Mouse (Mus musculus) embryo, embryonic 9.5 days (tissue): ENCODE results near the gene Gls2.
"Not testable (repeated sequence)": the region's sequence is repeated elsewhere in the genome, so short reads cannot be mapped to it uniquely, and the experiment has no call there.

Experiments used
- DNase-seq: peaks from one replicate; pipeline ENCODE4 v3.0.0-alpha.2; 2017; ENCODE audit errors: extremely low spot score

Gene Gls2

DNA sequence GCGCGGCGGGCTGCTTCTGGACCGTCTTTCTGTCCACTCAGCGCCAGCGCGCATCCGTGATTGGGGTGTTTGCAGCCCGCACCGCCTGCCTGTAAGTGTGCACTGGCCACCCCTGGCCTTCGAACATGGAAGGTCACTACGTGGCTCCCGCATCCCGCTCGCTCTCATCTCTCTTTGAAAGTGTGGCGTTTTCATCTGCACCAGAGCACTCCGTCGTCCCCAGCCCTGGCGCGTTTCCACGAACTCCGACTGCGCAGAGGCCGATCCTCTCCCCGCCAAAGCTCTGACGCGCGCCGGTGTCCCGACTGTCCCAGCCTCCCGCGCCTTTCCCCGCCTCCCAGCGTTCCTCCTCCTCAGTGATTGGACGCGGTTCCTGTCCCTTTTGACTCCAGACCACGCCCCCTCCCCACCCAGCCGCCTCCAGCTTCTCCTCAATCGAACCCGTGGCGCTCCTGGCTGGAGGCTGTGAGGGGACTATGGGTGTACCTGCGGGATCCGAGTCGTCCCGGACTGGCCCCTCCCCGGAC is at the start of gene Gls2:
Gene Gls2, plus strand, starts transcription at position 434 of the 527 bp plus-strand sequence.
- DNase-seq: peak; percentile 99

DNA sequence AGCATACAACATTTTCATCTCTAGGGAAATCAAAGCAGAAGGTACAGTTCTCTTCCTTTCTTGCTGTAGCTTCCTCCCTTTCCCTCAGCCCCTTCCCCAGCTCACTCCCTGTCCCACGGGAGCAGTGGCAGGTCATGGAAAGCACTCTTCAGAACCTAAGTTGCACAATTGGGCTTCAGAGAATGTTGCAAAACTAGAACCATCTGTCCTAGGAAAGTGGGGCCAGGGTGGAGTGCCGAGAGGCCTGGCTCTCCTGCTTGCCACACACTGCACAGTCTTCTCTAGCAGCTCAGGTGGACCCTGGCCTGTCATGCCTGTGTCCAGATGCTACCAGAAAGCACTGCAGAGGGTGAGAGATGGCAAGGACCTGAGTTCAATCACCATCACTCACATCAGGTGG is 49.3 kb upstream of the Gls2 start:
- no peak for DNase-seq

DNA sequence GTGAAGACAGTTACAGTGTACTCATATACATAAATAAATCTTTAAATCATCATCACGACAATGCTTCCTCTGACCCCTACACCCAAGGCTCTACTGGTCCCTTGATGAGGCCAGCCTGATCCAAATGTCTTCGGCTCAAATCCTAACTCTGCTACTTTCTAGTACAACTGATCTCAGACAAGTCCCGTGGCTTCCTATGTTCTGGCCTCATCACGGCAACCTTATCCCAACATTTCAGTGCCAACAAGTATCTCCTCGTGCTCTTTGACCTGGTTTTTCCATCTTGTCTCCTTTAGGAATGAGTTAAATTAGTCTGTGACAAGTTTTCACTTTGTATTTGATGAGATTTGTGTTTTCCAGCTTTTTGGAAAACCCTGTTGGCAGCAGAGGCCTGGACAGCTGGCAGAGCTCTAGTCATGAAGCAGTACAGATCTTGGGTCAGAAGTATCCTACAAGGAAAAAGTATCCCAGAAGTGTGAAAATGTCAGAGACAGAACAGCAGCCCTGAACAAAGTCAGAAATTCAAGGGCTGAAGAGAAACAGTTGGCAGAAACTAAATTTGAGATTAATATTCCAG is 45.4 kb upstream of the Gls2 start:
- no peak for DNase-seq

DNA sequence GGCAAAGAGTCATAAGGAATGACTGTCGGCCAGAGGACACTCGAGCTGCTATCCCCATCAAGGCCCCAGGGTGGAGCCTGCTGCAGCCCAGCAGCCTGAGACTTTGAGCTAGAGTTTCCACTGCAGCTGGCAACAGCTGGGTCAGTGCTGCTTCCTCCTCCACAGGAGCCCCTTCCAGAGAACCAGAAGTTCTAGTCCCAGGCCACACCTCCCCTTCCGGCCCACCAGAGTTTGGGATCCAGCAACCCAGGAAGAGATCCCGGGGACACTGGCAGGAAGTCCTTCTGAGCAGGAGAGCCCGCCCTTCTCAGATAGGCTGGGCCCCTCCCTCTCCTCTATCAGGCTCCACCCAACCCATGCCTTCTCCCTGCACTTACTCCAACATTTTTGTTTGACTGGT is 44.7 kb upstream of the Gls2 start:
- DNase-seq: peak; percentile 74

DNA sequence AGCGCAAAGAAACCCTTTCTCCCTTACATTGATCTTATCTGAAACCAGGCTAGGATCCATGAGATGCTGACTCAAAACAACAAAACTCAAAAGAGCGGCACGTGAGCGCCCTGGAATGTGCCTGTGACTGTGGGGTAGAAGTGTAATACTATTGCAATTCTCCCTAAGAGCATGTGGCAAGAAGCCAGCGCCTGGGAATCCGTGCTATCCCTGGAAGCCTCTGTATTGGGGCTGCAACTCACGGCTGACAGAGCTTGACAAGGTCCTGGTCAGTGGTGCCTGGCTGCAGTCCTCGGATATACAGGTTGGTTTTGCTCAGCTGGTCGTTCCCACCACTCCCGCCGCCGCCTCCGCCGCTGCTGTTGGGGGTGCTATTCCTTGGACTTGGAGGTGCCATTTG is 43.3 kb upstream of the Gls2 start:
- DNase-seq: no peak

DNA sequence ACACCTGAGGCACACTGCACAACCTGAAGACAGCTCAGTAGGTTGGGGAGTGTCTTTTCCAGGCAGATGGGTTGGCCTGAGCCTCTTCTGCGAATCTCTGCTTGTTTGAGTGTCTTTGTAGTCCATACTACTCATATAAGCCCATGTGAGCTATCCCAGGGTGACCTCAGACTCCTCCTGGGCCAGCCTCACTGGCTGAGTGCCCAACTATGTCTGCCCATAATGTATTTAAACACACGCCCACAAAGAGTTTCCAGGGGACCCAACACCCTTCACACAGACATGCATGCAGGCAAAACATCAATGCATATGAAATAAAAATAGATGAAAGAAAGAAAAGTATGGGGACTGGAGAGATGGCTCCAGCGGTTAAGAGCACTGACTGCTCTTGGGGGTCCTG is 40.3 kb upstream of the Gls2 start:
- no peak for DNase-seq

DNA sequence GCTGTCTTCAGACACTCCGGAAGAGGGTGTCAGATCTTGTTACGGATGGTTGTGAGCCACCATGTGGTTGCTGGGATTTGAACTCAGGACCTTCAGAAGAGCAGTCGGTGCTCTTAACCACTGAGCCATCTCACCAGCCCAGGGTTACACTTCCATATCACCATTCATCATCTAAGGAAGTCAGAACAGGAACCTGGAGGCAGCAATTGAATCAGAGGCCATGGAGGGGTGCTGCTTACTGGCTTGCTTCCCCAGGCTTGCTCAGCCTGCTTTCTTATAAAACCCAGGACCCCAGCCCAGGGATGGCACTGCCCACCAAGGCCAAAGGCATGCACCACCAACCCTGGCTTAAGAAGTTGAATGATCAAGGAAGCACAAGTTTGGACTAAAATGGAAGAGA is 28.5 kb upstream of the Gls2 start:
- DNase-seq: not testable (repeated sequence)

DNA sequence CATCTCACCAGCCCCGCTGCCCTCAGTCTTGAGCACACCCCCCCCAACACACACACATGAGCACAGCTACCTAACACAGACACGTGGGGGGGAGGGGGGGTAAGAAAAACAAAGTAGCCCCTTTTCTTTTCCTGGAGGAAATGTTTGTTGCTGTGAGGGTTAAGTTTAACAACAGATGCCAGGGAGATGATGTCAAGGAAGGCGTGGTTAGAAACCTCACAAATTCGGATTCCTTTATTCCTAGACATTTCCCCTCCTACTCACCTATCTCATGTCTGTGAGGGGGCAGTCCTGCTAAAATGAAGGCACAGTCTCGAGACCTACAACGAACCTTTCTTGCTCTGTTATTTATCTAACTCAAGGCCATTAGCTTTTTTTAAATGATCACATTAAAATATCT is 27.2 kb upstream of the Gls2 start:
- no peak for DNase-seq

DNA sequence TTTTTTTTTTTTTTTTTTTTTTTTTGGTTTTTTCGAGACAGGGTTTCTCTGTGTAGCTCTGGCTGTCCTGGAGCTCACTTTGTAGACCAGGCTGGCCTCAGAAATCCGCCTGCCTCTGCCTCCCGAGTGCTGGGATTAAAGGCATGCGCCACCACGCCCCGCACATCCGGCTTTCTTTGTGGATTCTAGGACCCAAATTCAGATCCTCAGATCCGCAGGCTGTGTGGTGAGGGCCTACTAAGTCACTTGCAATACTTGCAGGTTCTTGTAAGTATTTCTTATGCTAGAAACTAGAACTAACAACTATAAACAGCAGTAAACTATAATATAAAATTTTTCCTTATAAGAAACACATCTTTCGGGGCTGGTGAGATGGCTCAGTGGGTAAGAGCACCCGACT is 22.9 kb upstream of the Gls2 start:
- not testable (repeated sequence) for DNase-seq

DNA sequence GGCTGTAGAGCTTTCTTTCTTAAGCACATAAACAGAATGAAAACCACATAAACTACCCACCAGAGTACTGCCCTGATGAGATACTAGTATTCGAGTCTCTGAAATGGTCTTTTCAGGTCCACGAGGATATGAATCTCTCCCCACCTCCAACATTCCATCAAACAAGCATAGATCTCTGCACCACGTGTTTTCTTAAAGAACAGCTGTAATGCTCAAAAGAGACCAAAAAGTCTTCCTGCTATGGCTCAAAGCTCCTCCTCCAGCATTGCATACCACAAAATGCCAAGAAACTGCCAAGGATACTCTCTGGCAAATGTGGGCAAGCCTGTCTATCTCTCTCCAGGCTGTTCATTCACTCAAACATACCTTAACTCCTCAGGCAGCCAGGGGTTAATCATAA is 19.0 kb upstream of the Gls2 start:
- DNase-seq: no peak

DNA sequence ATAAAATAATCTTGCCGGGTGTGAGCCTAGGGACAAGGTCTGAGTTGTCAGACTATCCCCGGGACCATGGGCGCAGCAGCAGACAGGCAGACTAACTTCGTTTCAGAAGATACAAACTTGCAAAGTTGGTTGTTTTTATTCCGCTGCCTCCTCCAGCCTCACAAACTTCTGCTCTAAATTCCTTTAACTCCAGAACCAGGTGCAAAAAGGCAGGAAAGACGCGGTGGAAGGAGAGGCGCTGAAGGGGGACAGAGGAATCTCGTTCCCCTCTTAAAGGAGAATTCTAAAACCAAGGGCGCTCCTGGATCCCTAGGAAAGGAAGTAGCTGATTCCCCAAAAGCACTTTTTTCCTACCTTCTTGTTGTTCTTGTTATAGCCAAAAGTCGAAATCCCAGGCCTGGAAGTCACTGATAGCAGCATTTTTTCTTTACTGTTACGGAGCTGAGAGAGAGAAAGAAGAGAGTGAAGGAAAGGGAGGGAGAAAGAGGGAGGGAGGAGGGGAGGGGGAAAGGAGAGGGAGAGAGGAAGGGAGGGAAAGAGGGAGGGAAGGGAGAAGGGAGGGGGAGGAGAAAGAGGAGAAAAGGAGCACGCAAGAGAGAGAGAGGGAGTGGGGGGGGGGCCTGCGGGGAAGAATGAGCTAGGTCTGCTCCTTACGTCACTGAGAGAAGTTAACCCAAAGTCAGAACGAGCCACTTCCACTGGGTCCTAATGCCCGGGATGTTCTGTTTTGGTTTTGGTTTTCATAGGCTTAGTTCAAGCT is 18.1 kb upstream of the Gls2 start:
- peak; percentile 84 for DNase-seq

DNA sequence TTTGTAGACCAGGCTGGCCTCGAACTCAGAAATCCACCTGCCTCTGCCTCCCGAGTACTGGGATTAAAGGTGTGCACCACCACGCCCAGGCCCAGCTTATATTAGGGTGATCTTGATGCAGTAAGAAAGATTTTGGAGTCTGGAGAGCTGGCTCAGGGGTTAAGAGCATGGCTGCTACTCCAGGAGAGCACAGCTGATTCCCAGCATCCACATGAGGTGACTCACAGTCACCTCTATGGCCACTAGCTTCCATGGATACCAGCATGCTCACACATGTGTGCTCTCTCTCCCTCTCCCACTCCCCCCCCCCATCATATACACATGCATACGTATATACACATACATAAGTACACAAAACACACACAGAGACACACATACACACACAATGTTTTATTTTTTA is 16.9 kb upstream of the Gls2 start:
- DNase-seq: no peak

DNA sequence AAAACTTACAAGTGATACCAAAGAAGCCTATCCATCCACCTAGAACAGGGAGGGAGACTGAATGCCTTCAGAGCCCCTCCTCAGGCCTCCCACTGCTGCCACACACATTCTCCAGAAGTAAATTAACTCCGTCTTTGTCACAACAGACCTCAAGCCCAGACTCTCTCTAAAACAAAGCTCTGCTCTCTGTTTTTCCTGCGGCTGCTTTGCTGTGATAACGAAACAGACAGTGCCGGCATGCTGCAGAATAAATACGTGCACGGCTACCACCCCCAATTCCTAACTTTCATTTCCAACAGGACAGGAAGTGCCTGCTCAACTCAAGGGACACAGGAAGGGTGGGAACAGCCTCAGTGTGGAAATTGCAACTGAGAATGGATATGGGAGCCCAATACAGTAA is 14.3 kb upstream of the Gls2 start, which contains the start of gene Rbms2:
Gene Rbms2, minus strand, starts transcription at position 309 of the 400 bp plus-strand sequence.
- DNase-seq: peak; percentile 32

DNA sequence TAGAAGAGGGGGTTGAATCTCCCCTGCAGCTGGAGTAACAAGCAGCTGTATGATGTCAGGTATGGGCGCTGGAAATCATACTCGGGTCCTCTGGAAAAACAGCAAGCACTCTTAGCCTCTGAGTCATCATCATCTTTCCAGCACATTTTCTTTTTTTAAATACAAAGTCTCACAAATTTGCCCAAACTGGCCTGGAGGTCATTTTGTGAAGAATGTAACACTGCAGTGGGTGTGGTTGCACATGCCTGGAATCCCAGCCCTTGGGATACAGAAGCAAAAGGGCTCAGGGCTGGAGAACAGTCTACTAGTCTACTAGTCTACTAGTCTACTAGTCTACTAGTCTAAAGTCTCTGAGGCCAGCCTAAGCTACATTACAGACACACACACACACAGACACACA is 10.0 kb upstream of the Gls2 start:
- no peak for DNase-seq

DNA sequence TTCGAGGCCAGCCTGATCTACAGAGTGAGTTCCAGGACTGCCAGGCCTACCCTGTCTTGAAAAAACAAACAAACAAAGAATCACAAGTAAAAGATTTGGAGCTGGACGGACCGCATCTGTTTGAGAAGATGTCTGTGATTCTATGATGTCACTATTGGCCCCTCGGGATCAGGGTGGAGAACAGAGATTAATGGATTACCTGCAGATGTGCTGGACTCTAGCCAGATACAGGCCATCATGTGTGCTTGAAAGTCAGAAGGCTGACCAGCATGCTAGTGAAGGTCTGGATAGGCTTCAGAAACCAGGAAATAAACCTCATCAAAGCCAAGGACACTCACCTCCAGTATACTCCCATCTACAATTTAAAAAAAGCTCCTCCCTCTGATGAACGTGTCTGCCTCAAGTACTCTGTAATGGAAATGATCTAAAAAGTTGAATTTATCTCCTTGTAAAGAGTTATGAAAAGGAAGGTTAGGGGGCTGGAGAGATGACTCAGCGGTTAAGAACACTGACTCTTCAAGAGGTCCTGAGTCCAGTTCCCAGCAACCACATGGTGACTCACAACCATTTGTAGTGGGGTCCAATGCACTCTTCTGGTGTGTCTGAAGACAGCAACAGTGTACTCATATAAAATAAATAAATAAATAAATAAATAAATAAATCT is 8.8 kb upstream of the Gls2 start:
- DNase-seq: no peak

DNA sequence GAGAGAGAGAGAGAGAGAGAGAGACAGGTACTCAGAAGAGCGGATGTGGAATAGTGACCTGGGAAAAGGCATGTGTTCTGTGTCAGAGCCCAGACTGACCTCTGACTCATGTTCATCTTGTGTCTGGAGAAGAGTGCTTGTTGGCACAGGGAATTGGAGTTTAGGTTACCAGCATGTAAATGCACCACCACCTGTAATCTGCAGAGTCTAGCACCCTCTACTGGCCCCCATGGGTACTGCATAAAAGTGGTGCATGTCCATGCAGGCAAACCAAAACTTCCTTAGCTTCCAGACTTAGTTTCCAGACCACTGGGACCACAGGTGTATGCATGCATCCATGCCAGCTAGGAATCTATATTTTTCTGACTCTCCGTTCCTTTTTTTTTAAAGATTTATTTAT is 8.3 kb upstream of the Gls2 start:
- peak; percentile 89 for DNase-seq

DNA sequence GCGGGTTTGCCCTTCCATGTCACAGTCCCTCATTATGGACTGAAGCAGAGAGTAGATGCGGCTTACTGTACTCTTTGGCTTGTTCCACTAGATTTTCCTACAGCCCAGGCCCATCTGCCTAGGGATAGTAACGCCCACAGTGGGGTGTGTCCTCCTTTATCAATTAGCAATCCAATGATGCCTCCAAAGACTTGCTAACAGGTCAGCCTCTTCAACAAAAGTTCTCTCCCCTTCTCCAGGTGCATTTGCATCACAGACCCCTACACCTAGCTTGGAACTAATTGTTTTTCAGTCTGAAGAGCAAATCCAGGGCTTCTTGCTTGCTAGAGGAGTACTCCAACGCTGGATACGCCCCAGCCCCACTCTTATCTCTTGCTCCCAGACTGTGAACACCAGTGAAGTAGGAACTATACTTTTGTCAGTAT is 7.1 kb upstream of the Gls2 start:
- no peak for DNase-seq

DNA sequence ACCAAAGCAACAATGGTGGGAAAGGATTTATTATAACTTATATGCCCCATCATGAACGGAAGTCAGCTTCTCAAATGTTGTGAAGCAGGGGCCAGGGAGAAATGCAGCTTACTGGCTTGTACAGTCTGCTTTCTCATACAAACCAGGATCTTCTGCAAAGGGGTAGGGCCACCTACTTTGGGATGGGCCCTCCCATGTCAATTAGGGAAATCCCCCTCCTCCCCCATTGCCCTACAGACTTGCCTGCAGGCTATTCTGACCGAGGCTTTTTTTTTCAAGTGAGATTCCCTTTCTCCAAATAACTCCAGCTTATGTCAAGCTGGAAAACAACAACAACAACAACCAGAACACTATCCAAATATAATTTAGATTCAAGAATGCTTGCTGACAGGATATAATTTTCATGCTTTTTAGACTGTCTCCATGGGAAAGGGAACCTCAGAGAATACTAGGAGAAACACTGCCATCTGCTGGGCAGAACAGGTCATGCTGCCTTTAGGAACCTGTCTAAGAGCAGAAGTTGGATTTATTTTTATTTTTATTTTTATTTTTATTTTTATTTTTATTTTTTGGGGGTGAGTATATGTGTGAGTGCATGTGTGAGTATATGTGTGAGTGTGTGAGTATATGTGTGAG is 5.9 kb upstream of the Gls2 start:
- peak; percentile 63 for DNase-seq

DNA sequence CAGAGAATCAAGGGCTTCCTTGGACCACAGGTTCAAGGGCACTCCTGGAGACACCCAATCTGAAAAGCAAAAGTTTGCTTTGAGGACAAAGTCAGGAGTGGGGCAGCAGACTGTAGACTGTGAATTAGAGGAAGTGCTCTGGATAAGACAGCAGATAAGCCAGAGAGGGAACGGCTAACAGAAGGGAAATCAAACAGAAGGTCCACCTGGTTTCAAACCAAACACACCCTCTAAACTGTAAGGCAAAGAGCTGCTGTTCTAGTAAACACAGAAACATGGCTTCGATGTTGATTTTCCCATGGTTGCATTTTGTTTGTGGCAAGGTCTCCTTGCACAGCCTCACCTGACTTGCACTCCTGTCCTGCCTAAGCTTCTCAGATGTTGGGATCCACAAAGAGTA is 2.8 kb upstream of the Gls2 start:
- no peak for DNase-seq

DNA sequence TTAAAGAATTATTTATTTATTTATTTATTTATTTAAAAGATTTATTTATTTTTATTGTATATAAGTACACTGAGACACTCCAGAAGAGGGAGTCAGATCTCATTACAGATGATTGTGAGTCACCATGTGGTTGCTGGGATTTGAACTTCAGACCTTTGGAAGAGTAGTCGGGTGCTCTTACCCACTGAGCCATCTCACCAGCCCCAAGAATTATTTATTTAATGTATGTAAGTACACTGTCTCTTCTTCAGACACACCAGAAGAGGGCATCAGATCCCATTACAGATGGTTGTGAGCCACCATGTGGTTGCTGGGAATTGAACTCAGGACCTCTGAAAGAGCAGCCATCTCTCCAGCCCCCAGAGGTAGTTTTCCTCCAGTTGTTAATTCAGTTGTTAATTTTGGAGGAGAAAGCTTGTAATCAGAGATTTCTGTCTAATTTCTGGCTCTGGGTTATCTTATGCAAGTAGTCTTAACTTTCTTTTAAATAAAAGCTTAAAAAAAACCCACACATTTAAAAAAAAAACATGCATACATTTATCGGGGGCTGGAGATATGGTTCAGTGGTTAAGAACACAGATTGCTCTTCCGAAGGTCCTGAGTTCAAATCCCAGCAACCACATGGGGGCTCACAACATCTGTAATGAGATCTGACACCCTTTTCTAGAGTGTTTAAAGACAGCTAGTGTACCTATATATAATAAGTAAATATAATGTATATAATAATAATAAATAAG is 2.1 kb upstream of the Gls2 start:
- not testable (repeated sequence) for DNase-seq

DNA sequence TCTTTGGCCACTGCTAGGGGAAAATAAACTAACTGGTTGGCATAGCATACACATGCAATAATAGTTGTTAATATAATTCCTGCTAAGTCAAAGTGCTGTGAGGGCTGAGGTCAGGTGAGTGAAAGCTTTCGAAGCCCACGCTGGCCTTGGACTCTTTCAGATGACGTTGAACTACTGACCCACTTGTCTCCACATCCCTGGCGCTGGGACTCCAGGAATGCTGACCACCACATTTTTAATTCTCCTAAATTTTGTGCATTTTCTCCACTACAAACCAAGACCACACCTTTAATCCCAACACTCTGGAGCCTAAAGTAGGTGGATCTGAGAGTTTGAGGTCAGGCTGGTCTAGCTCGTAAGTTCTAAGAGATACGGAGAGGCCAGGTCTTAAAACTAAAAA is 1.1 kb upstream of the Gls2 start:
- no peak for DNase-seq
